8 mouse cellular contexts compared by ENCODE assay signal in the genomic region with DNA sequence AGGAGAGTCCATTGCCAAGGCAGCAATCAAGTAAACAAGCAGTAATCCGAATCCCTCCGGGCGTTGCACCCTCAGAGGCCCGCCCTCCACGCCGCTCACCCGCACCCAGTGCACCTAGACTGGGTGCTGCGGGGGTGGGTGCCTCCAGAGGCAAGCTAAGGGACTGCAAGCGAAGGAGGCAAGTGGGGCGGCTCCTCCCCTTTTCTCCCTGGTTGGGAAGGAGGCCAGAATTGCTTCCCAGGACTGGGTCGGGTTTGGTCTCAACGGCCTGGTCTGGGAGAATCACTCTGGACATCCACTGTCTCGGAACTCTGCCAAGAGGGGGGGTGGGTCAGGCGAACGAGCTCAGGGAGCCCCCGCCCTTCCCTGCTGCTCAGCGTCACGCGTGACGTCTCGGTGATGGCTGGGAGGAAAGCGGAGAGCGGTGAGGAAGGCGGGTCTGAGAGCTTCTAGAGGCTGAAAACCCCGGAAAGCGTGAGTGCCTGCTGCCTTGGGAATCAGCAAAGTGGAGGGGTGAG. TPM values are rescaled to one million over a fixed set of nuclear protein-coding genes. Genes with fewer than 3 reads are reported as not detected.
DNase-seq lines count a peak whose midpoint lies in the region; ATAC-seq and TF ChIP-seq lines count a peak whose summit lies in the region.

Gene Sfxn3, plus strand, starts transcription at position 87 of the 518 bp plus-strand sequence.

- peak within 1 kb of the TSS; percentile 83 for H3K4me2 ChIP-seq in heart, embryonic 12.5 days
- peak within 1 kb of the TSS; percentile 91 for H3K4me2 ChIP-seq in kidney, postnatal 0 days (ENCODE audit: low read length)

- H3K9ac ChIP-seq in heart, embryonic 12.5 days = peak within 1 kb of the TSS; percentile 79
- peak within 1 kb of the TSS; percentile 64 for H3K9ac ChIP-seq in kidney, postnatal 0 days (ENCODE audit: low read depth, low read length)
- H3K9ac ChIP-seq in liver, adult 2 months (ENCODE audit: low read depth, low read length) = peak within 1 kb of the TSS; percentile 53

- WGBS in heart, embryonic 12.5 days = under 1% methylated on average over 26 of the region's 26 CpGs
- WGBS in kidney, postnatal 0 days = under 1% methylated on average over 26 of the region's 26 CpGs
- WGBS in liver, adult 2 months = 1% methylated on average over 26 of the region's 26 CpGs

- no peaks in the 10 kb centered on the region for H3K79me2 ChIP-seq in liver, adult 2 months (ENCODE audit: control insufficient read depth, insufficient read depth, low read length)

- H3K4me3 ChIP-seq in heart, embryonic 12.5 days = peak within 1 kb of the TSS; percentile 63
- peak within 1 kb of the TSS; percentile 52 for H3K4me3 ChIP-seq in kidney, postnatal 0 days (replicated peaks; ENCODE audit: low read depth, low read length)
- H3K4me3 ChIP-seq in liver, adult 2 months (ENCODE audit: insufficient read depth, low read depth, low read length) = peak within 1 kb of the TSS; percentile 52

- peak within 1 kb of the TSS; percentile 93 for H3K27ac ChIP-seq in heart, embryonic 12.5 days (ENCODE audit: poor library complexity, severe bottlenecking)
- H3K27ac ChIP-seq in kidney, postnatal 0 days = peak within 1 kb of the TSS; percentile 93
- H3K27ac ChIP-seq in liver, adult 2 months (replicated peaks; ENCODE audit: insufficient read depth, low read depth, low read length) = peak within 1 kb of the TSS; percentile 38

- peak; percentile 95 for DNase-seq in CD4-positive helper T cell, adult 2 months (ENCODE audit: low read depth, low spot score)
- DNase-seq in brain, embryonic 18.5 days (ENCODE audit: low read depth, low spot score) = peak; percentile 87
- peak; percentile 95 for DNase-seq in kidney, postnatal 0 days (ENCODE audit: low spot score)
- DNase-seq in liver, adult 2 months (ENCODE audit: extremely low read depth, low read depth, low spot score) = peak; percentile 46
- peak; percentile 77 to 79 for DNase-seq in spleen, postnatal 36 days (ENCODE audit: low spot score in 2 of 2)

- TF ChIP-seq POLR2A in liver, adult 2 months (IDR thresholded peaks at IDR 0.05; ENCODE audit: extremely low read depth, insufficient read depth, low read length) = no peak

- peaks cover 28% of the 10 kb centered on the region for H3K4me1 ChIP-seq in heart, embryonic 12.5 days (replicated peaks)
- peaks cover 14% of the 10 kb centered on the region for H3K4me1 ChIP-seq in kidney, postnatal 0 days (replicated peaks; ENCODE audit: insufficient read depth, low read length)
- H3K4me1 ChIP-seq in liver, adult 2 months (ENCODE audit: control insufficient read depth, insufficient read depth, low read length) = peaks cover 8% of the 10 kb centered on the region

- peak; percentile 70 for TF ChIP-seq CTCF in kidney, postnatal 0 days (IDR thresholded peaks at IDR 0.05; ENCODE audit: low read depth)
- TF ChIP-seq CTCF in liver, adult 2 months (IDR thresholded peaks at IDR 0.05; ENCODE audit: low read depth, low read length) = peak; percentile 75

- ATAC-seq in erythroid progenitor cell, adult 5-6 weeks (replicated peaks; ENCODE audit: low FRiP score, poor library complexity, severe bottlenecking) = peak; percentile 94
- ATAC-seq in heart, embryonic 12.5 days (ENCODE audit: insufficient number of reproducible peaks, low FRiP score) = peak; percentile 89
- peak; percentile 77 for ATAC-seq in kidney, postnatal 0 days (replicated peaks; ENCODE audit: low FRiP score, low read depth)
- ATAC-seq in monocyte, adult 5-6 weeks (replicated peaks; ENCODE audit: insufficient number of reproducible peaks, low FRiP score, low TSS enrichment, poor library complexity, severe bottlenecking) = peak; percentile 70

- peaks cover 28% of the 10 kb centered on the region for H3K36me3 ChIP-seq in heart, embryonic 12.5 days
- peaks cover 14% of the 10 kb centered on the region; the same call in 1 of the 2 replicates for H3K36me3 ChIP-seq in kidney, postnatal 0 days (ENCODE audit: insufficient read depth, low read length)
- no peaks in the 10 kb centered on the region for H3K36me3 ChIP-seq in liver, adult 2 months (ENCODE audit: control insufficient read depth, insufficient read depth, low read length)

- peaks cover 39% of the 10 kb centered on the region for H3K27me3 ChIP-seq in heart, embryonic 12.5 days (replicated peaks)
- 0 out of 2 replicates have a peak, but pooled peaks cover 4% of the 10 kb centered on the region for H3K27me3 ChIP-seq in kidney, postnatal 0 days (ENCODE audit: insufficient read depth, low read length)
- peaks cover 3% of the 10 kb centered on the region; the same call in 1 of the 2 replicates for H3K27me3 ChIP-seq in liver, adult 2 months (ENCODE audit: control insufficient read depth, insufficient read depth, low read length)

- H3K9me3 ChIP-seq in heart, embryonic 12.5 days (replicated peaks) = no peaks in the 10 kb centered on the region
- H3K9me3 ChIP-seq in kidney, postnatal 0 days (replicated peaks; ENCODE audit: low read length) = no peaks in the 10 kb centered on the region

RNA-seq across cellular contexts. Expression of gene Sfxn3, which starts in this region (rescaled TPM):
- 1.4 and 4.6 TPM in 2 replicates for total RNA-seq in erythroid progenitor cell, adult 5-6 weeks (2015; ENCODE audit: low replicate concordance)
- 1.6 and 3.3 TPM in 2 replicates for total RNA-seq in erythroid progenitor cell, adult 5-6 weeks (2017; ENCODE audit: low replicate concordance)
- 20.4 and 21.3 TPM in 2 replicates for polyA plus RNA-seq in heart, embryonic 12.5 days (2016; fragmentation: Nextera tagmentation; extraction: Ambion mirVana)
- polyA plus RNA-seq in kidney, postnatal 0 days (2015; fragmentation: Nextera tagmentation; extraction: Ambion mirVana) = 28.4 and 29.0 TPM in 2 replicates
- 0.65 and 0.94 TPM in 2 replicates for total RNA-seq in liver, adult 2 months (2014; rRNA removed)
- polyA plus RNA-seq in liver, adult 2 months (2012; rRNA removed) = 0.76 and 1.5 TPM in 2 replicates
- total RNA-seq in monocyte, adult 5-6 weeks (2017) = 19.7 to 41.4 TPM (median 22.3 TPM) in 3 replicates

Comparison
In these comparisons a context has a peak if more than half of its experiments do, and no peak if none do; other contexts are left out.
1. Peak in every context shown above with its lines: DNase-seq, ATAC-seq, H3K4me3 ChIP-seq and H3K27ac ChIP-seq.
2. H3K27ac ChIP-seq: peak in every context shown above with its lines; median percentile 93 in heart, embryonic 12.5 days; 93 in kidney, postnatal 0 days; 38 in liver, adult 2 months.